Mouse (Mus musculus): Measurements from ENCODE around the gene Il5. TPM values are rescaled to one million over a fixed set of nuclear protein-coding genes. Genes with fewer than 3 reads are reported as not detected.
"Not testable (repeated sequence)": the region's sequence is repeated elsewhere in the genome, so short reads cannot be mapped to it uniquely, and the experiment has no call there.

The Il5 gene
- polyA plus RNA-seq, 1 experiment from 2014 or later: not detected

DNA sequence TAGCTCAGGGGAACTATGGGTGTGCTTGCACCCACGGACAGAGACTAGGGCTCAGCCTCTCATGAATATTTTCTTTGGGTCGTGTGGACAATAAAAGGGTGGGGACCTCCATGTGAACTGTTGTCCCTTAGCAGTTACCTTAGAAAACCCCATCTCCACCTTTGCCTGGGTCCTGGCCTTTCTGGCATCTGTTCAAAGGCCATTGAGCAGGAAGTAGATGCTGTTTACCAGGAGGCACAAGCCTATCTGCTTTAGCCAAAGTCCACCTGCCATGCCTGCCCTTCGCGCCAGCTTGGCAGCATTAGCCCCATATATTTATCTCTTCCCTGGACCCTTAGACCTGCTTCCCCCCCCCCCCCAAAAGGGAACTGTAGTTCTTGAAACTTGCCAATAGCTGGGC, 37.0 kb downstream of the Il5 start:
- no peak overlapping the region for H3K9ac ChIP-seq
- H3K4me3 ChIP-seq (ENCODE audit: low read depth, low read length): no peak overlapping the region
- no peak for TF ChIP-seq CTCF (IDR thresholded peaks at IDR 0.05; ENCODE audit: low read depth)
- no peak overlapping the region for H3K27ac ChIP-seq (ENCODE audit: low read depth)
- WGBS: 88% methylated on average over 4 of the region's 4 CpGs
- H3K9me3 ChIP-seq (ENCODE audit: low read depth, low read length): no peaks in the 10 kb centered on the region
- ATAC-seq (ENCODE audit: insufficient read depth) (no peak), DNase-seq (no peak)
- H3K4me1 ChIP-seq (ENCODE audit: insufficient read depth): peaks cover 30% of the 10 kb centered on the region
- no peaks in the 10 kb centered on the region for H3K36me3 ChIP-seq (ENCODE audit: insufficient read depth)
- no peak overlapping the region for H3K4me2 ChIP-seq
- no peaks in the 10 kb centered on the region for H3K27me3 ChIP-seq (ENCODE audit: insufficient read depth, low read length)

DNA sequence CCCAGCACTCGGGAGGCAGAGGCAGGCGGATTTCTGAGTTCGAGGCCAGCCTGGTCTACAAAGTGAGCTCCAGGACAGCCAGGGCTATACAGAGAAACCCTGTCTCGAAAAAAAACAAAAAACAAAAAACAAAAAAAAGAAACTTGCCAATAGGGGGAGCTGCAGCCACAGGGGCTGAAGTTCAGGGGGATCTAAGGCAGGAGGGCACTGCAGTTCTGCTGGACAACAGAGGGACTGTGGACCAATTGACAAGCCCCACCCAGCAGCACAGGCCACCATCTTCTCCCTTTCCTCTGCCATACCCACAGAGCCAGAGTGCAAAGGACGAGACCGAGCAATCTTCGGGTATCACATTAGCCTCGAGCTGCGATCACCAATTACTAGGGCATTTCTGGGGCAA, 37.4 kb downstream of the Il5 start:
- H3K4me1 ChIP-seq (ENCODE audit: insufficient read depth): peaks cover 33% of the 10 kb centered on the region
- H3K27ac ChIP-seq (ENCODE audit: low read depth); ATAC-seq (ENCODE audit: insufficient read depth); H3K9ac ChIP-seq; H3K9me3 ChIP-seq (ENCODE audit: low read depth, low read length); H3K4me2 ChIP-seq; H3K27me3 ChIP-seq (ENCODE audit: insufficient read depth, low read length); H3K4me3 ChIP-seq (ENCODE audit: low read depth, low read length); H3K36me3 ChIP-seq (ENCODE audit: insufficient read depth): not testable (repeated sequence)
- TF ChIP-seq CTCF (IDR thresholded peaks at IDR 0.05; ENCODE audit: low read depth): peak; percentile 54
- WGBS: 80% methylated on average over 9 of the region's 9 CpGs
- peak; percentile 45 for DNase-seq

DNA sequence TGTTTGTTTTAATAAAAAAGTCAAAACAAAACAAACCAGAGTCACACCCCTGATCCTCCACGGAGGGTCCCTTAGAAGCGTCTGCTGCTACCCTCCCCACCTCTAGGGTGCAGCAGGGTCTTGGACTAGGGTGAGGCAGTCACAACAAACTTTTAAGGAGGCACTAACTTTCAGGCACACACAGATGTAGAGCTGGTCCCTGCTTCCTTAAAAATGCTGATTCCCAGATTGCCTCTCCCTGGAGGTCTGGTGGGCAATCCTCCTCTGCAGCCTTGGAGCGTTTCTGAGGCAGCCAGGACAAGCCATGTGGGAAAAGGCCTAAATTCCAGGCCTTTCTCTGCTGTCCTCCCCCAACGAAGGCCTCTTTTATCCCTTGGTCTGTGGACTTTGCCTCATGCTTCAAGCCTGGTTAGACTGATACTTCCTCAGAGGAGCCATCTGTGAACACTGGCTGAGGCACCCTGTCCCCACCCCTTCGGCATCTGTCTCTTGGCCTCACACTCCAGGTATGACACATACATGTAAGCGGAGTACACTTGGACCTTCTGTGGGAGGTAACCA, 38.3 kb downstream of the Il5 start:
- H3K9ac ChIP-seq: no peak overlapping the region
- DNase-seq (peak; percentile 53), ATAC-seq (ENCODE audit: insufficient read depth) (no peak)
- H3K4me3 ChIP-seq (ENCODE audit: low read depth, low read length): no peak overlapping the region
- H3K27ac ChIP-seq (ENCODE audit: low read depth): no peak overlapping the region
- H3K36me3 ChIP-seq (ENCODE audit: insufficient read depth): no peaks in the 10 kb centered on the region
- WGBS: 45% methylated on average over 6 of the region's 6 CpGs
- peak; percentile 54 for TF ChIP-seq CTCF (IDR thresholded peaks at IDR 0.05; ENCODE audit: low read depth)
- no peaks in the 10 kb centered on the region for H3K27me3 ChIP-seq (ENCODE audit: insufficient read depth, low read length)
- no peak overlapping the region for H3K4me2 ChIP-seq
- H3K4me1 ChIP-seq (ENCODE audit: insufficient read depth): peaks cover 40% of the 10 kb centered on the region
- no peaks in the 10 kb centered on the region for H3K9me3 ChIP-seq (ENCODE audit: low read depth, low read length)

DNA sequence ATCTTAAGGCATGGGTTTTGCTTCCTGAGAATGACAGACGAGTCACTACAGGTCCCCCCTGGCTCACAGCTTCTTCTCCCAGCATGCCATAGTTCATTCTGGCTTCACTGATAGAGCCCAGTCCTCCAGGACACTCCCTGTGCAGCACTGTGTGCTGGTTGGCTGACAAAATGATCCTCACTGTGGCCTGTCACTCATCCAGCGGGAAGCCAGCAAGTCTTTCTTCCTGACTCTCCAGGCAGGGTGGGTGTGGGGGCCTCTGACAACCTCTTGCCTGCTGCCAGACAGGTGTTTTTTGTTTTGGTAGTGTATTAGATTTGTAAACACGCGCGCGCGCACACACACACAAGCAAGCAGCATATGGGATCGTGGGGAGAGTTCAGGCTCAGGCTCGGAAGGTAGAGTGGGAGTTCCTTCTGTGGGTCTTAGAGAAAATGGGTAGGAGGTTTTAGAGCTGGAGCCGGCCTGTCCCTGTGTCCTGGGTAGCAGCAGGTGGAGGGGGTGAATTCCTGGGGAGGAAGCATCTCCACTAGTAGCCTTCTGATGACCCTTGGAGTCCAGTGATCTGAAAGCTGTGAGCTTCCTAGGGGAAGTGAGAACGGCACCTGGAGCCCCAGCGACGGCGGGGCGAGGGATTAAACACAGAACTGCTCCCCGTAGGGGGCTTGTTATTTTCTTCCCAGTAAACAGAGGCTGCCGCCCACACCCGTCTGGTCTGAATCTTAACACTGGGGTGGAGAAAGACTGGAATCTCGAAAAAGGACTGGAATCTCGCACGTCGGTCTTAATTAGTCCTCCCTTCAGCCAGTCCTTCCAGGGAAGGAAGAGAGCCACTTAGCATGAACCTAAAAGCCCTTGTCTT, 39.2 kb downstream of the Il5 start:
- H3K27ac ChIP-seq (ENCODE audit: low read depth): no peak overlapping the region
- H3K9me3 ChIP-seq (ENCODE audit: low read depth, low read length): no peaks in the 10 kb centered on the region
- no peak overlapping the region for H3K4me3 ChIP-seq (ENCODE audit: low read depth, low read length)
- TF ChIP-seq CTCF (IDR thresholded peaks at IDR 0.05; ENCODE audit: low read depth): no peak
- 18% methylated on average over 22 of the region's 22 CpGs for WGBS
- H3K9ac ChIP-seq: no peak overlapping the region
- peaks cover 45% of the 10 kb centered on the region for H3K4me1 ChIP-seq (ENCODE audit: insufficient read depth)
- 0 out of 2 replicates have a peak overlapping the region, but pooled peaks have one; percentile 1 for H3K4me2 ChIP-seq
- DNase-seq (peak; percentile 24), ATAC-seq (ENCODE audit: insufficient read depth) (no peak)
- no peaks in the 10 kb centered on the region for H3K36me3 ChIP-seq (ENCODE audit: insufficient read depth)
- H3K27me3 ChIP-seq (ENCODE audit: insufficient read depth, low read length): no peaks in the 10 kb centered on the region

DNA sequence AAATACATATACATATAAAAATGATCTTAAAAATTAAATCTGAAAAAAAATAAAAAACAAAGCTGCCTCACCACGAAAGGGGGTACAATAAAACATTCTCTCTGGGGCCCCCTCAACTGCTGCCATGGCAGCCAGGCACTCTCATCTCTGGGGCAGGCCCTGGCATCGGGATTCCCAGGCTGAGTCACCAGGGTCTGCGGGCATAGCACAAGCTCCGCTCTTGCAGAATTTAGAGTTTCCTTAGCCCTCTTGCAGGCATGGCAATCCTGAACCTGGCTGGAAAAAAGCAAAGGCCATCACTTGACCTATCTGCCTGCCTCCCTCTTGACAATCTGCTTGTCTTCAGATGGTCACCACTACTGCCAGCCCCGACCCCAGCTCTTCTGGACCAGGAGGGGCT, 40.7 kb downstream of the Il5 start:
- Histone ChIP-seq H3K4me3 (ENCODE audit: low read depth, low read length) (no peak overlapping the region), H3K27ac (ENCODE audit: low read depth) (peak overlapping the region; percentile 97), H3K9me3 (ENCODE audit: low read depth, low read length) (no peaks in the 10 kb centered on the region), H3K4me1 (ENCODE audit: insufficient read depth) (peaks cover 45% of the 10 kb centered on the region), H3K36me3 (ENCODE audit: insufficient read depth) (no peaks in the 10 kb centered on the region), H3K27me3 (ENCODE audit: insufficient read depth, low read length) (no peaks in the 10 kb centered on the region), H3K9ac (no peak overlapping the region), H3K4me2 (no peak overlapping the region)
- 62% methylated on average over 5 of the region's 5 CpGs for WGBS
- ATAC-seq (ENCODE audit: insufficient read depth) (no peak), DNase-seq (no peak)
- no peak for TF ChIP-seq CTCF (IDR thresholded peaks at IDR 0.05; ENCODE audit: low read depth)

DNA sequence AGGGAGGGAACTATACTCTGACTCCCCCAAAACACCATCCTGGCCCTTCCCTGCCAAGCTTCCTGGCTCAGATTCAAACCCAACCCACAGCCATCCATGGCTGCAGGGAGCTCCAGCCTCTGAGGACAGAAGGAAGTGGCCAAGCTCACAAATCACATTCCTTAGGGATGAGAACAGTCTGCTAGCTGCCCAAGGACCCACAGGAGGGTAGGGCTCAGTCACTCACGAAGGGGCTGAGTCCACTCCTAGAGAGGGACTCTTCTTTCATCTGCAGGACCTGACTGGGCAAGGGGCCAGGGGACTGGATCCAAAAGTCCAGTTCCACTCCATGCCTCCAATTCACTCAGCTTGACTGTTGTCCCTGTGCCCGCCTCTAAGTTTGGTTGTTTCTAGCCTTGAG, 41.2 kb downstream of the Il5 start:
- TF ChIP-seq CTCF (IDR thresholded peaks at IDR 0.05; ENCODE audit: low read depth): no peak
- H3K9ac ChIP-seq: 0 out of 2 replicates have a peak overlapping the region, but pooled peaks have one; percentile 4
- ATAC-seq (ENCODE audit: insufficient read depth) (peak; percentile 52; the same call in 1 of the 2 replicates), DNase-seq (peak; percentile 89)
- 22% methylated on average over 2 of the region's 2 CpGs for WGBS
- H3K27ac ChIP-seq (ENCODE audit: low read depth): peak overlapping the region; percentile 97
- H3K4me2 ChIP-seq: 0 out of 2 replicates have a peak overlapping the region, but pooled peaks have one; percentile 12
- no peaks in the 10 kb centered on the region for H3K36me3 ChIP-seq (ENCODE audit: insufficient read depth)
- no peaks in the 10 kb centered on the region for H3K9me3 ChIP-seq (ENCODE audit: low read depth, low read length)
- H3K27me3 ChIP-seq (ENCODE audit: insufficient read depth, low read length): no peaks in the 10 kb centered on the region
- peaks cover 45% of the 10 kb centered on the region for H3K4me1 ChIP-seq (ENCODE audit: insufficient read depth)
- H3K4me3 ChIP-seq (ENCODE audit: low read depth, low read length): no peak overlapping the region

DNA sequence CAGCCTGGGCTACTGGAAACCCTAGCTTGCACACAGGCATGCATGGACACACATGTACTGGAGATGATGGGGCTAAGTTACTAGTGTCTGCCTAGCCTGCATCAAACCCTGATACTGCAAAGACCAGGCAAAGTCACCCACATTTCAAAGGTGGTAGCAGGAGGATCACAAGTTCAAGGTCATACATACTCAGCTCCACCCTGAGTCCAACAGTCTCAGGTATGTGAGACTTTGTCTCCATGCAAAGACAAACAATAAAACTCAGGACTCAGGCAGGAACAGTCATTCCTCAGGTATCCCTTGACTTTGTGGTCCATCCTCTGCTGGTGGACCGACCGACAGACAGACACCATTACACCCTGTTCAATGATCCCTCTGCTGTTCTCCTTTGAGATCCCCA, 41.8 kb downstream of the Il5 start:
- Histone ChIP-seq H3K4me3 (ENCODE audit: low read depth, low read length) (peak overlapping the region; percentile 23), H3K9ac (peak overlapping the region; percentile 58; the same call in 1 of the 2 replicates)

More for the DNA sequence above, 41.8 kb downstream of the Il5 start:
- Histone ChIP-seq H3K27me3 (ENCODE audit: insufficient read depth, low read length) (no peaks in the 10 kb centered on the region), H3K4me1 (ENCODE audit: insufficient read depth) (peaks cover 45% of the 10 kb centered on the region), H3K27ac (ENCODE audit: low read depth) (peak overlapping the region; percentile 97), H3K4me2 (peak overlapping the region; percentile 72), H3K36me3 (ENCODE audit: insufficient read depth) (no peaks in the 10 kb centered on the region), H3K9me3 (ENCODE audit: low read depth, low read length) (no peaks in the 10 kb centered on the region)
- no peak for TF ChIP-seq CTCF (IDR thresholded peaks at IDR 0.05; ENCODE audit: low read depth)
- no peak for DNase-seq
- ATAC-seq (ENCODE audit: insufficient read depth): no peak; the same call in 1 of the 2 replicates
- WGBS: 43% methylated on average over 2 of the region's 2 CpGs

All from lung, embryonic 14.5 days (tissue).